Mouse (Mus musculus) kidney, postnatal 0 days (tissue): ENCODE results near the gene Wasf3. TPM values are rescaled to one million over a fixed set of nuclear protein-coding genes. Genes with fewer than 3 reads are reported as not detected.
A peak's percentile ranks its signal among the peaks of the same experiment; 100 is the strongest.

Experiments used
- ATAC-seq: fragments of 200-750 bp; cut with Nextera tagmentation; replicated peaks from 2 replicates; pipeline ENCODE4 v1.8.0; 2017; ENCODE audit warnings: low read depth, moderate number of reproducible peaks, moderate TSS enrichment, moderate library complexity; ENCODE audit not compliant: low FRiP score
- DNase-seq: peaks from one replicate; pipeline ENCODE4 v3.0.0-alpha.2; 2016; ENCODE audit warnings: low spot score
- H3K27ac ChIP-seq: fragments of 300-500 bp; sonication (generic); 2 replicates; pipeline ENCODE4 v1.5.1; 2014; ENCODE audit warnings: mild to moderate bottlenecking
- H3K27me3 ChIP-seq: fragments of 300-500 bp; sonication (generic); 2 replicates; pipeline ENCODE4 v1.6.1; 2014; ENCODE audit warnings: low read length, mixed read lengths; ENCODE audit not compliant: insufficient read depth
- H3K36me3 ChIP-seq: fragments of 300-500 bp; sonication (generic); 2 replicates; pipeline ENCODE4 v1.6.1; 2014; ENCODE audit warnings: low read length, mixed read lengths; ENCODE audit not compliant: insufficient read depth
- H3K4me1 ChIP-seq: fragments of 300-500 bp; sonication (generic); replicated peaks from 2 replicates; pipeline ENCODE4 v1.6.1; 2014; ENCODE audit warnings: antibody characterized with exemption, low read length, mixed read lengths; ENCODE audit not compliant: insufficient read depth
- H3K4me2 ChIP-seq: fragments of 300-500 bp; sonication (generic); 2 replicates; pipeline ENCODE4 v1.6.1; 2014; ENCODE audit warnings: mild to moderate bottlenecking, low read length, moderate library complexity, mixed read lengths
- H3K4me3 ChIP-seq: fragments of 300-500 bp; sonication (generic); replicated peaks from 2 replicates; pipeline ENCODE4 v1.5.1; 2014; ENCODE audit warnings: low read depth, low read length
- H3K9ac ChIP-seq: fragments of 300-500 bp; sonication (generic); 2 replicates; pipeline ENCODE4 v1.6.1; 2014; ENCODE audit warnings: low read depth, low read length
- H3K9me3 ChIP-seq: fragments of 300-500 bp; sonication (generic); replicated peaks from 2 replicates; pipeline ENCODE4 v1.6.1; 2016; ENCODE audit warnings: low read length, inconsistent platforms, mixed read lengths
- CTCF ChIP-seq: IDR thresholded peaks from 2 replicates; pipeline ENCODE4 v1.5.1; 2016; ENCODE audit warnings: antibody characterized with exemption, low read depth, mild to moderate bottlenecking, moderate library complexity
- WGBS: fragments of 180-500 bp; shearing (Covaris S2); extraction: QIAGEN DNeasy Blood & Tissue Kit; methylation state at CpG from one replicate; pipeline ENCODE4 v1.1.7; 2014; 5-methylcytosine and 5-hydroxymethylcytosine counted together
- polyA plus RNA-seq: library from polyadenylated mRNA; unstranded; fragments of >200 nt; fragmentation: Nextera tagmentation; extraction: Ambion mirVana; gene quantifications from 2 replicates; pipeline ENCODE4 v1.2.1, GENCODE M21; 2015

Wasf3 gene
- polyA plus RNA-seq, 1 experiment from 2014 or later = 2.0 TPM

- WGBS = 44% methylated on average over 11 of the region's 11 CpGs
- no peaks in the 10 kb centered on the region for H3K4me1 ChIP-seq
- H3K4me3 ChIP-seq = no peak overlapping the region
- no peaks in the 10 kb centered on the region for H3K36me3 ChIP-seq
- H3K4me2 ChIP-seq = no peak overlapping the region
- H3K9ac ChIP-seq = no peak overlapping the region
- peak; percentile 24 for DNase-seq
- TF ChIP-seq CTCF = no peak
- H3K27ac ChIP-seq = no peak overlapping the region
- H3K9me3 ChIP-seq = no peaks in the 10 kb centered on the region
- H3K27me3 ChIP-seq = no peaks in the 10 kb centered on the region
- ATAC-seq = no peak
Observed at GRCm38 (mm10) chr5:146350784-146351183, 34.0 kb upstream of the Wasf3 start.

GRCm38 (mm10) chr5:146352006-146352405 lies 32.8 kb upstream of the Wasf3 start:
- no peak for ATAC-seq
- peak; percentile 67 for DNase-seq
- Histone ChIP-seq H3K27me3 (no peaks in the 10 kb centered on the region), H3K36me3 (no peaks in the 10 kb centered on the region), H3K4me3 (no peak overlapping the region), H3K9me3 (no peaks in the 10 kb centered on the region), H3K4me2 (no peak overlapping the region), H3K9ac (no peak overlapping the region), H3K27ac (no peak overlapping the region), H3K4me1 (no peaks in the 10 kb centered on the region)
- TF ChIP-seq CTCF = no peak
- WGBS = 58% methylated on average over 7 of the region's 7 CpGs

- TF ChIP-seq CTCF = no peak
- H3K9me3 ChIP-seq = no peaks in the 10 kb centered on the region
- 21% methylated on average over 10 of the region's 10 CpGs for WGBS
- ATAC-seq (no peak), DNase-seq (peak; percentile 36)
- no peak overlapping the region for H3K4me3 ChIP-seq
- no peaks in the 10 kb centered on the region for H3K27me3 ChIP-seq
- no peak overlapping the region for H3K9ac ChIP-seq
- H3K4me2 ChIP-seq = no peak overlapping the region
- no peaks in the 10 kb centered on the region for H3K36me3 ChIP-seq
- no peaks in the 10 kb centered on the region for H3K4me1 ChIP-seq
- H3K27ac ChIP-seq = no peak overlapping the region
Observed at GRCm38 (mm10) chr5:146360386-146360785, 24.4 kb upstream of the Wasf3 start.

GRCm38 (mm10) chr5:146362711-146363110 lies 22.1 kb upstream of the Wasf3 start:
- WGBS = 76% methylated on average over 9 of the region's 9 CpGs
- no peak for ATAC-seq

GRCm38 (mm10) chr5:146368356-146368755 lies 16.4 kb upstream of the Wasf3 start:
- no peak overlapping the region for H3K4me3 ChIP-seq
- no peak overlapping the region for H3K9ac ChIP-seq
- ATAC-seq (no peak), DNase-seq (no peak)
- H3K4me2 ChIP-seq = no peak overlapping the region
- no peaks in the 10 kb centered on the region for H3K4me1 ChIP-seq
- TF ChIP-seq CTCF = no peak
- H3K27me3 ChIP-seq = no peaks in the 10 kb centered on the region
- WGBS = 70% methylated on average over 2 of the region's 2 CpGs
- H3K27ac ChIP-seq = no peak overlapping the region
- no peaks in the 10 kb centered on the region for H3K36me3 ChIP-seq
- H3K9me3 ChIP-seq = no peaks in the 10 kb centered on the region

More at GRCm38 (mm10) chr5:146362711-146363110, 22.1 kb upstream of the Wasf3 start:
- DNase-seq = no peak
- Histone ChIP-seq H3K4me2 (no peak overlapping the region), H3K4me1 (no peaks in the 10 kb centered on the region), H3K9ac (no peak overlapping the region), H3K9me3 (no peaks in the 10 kb centered on the region), H3K36me3 (no peaks in the 10 kb centered on the region), H3K4me3 (no peak overlapping the region), H3K27ac (no peak overlapping the region), H3K27me3 (no peaks in the 10 kb centered on the region)
- no peak for TF ChIP-seq CTCF

GRCm38 (mm10) chr5:146368971-146369370 lies 15.8 kb upstream of the Wasf3 start:
- Histone ChIP-seq H3K4me2 (no peak overlapping the region), H3K27me3 (no peaks in the 10 kb centered on the region), H3K9me3 (no peaks in the 10 kb centered on the region), H3K27ac (no peak overlapping the region), H3K36me3 (no peaks in the 10 kb centered on the region), H3K4me3 (no peak overlapping the region), H3K9ac (no peak overlapping the region), H3K4me1 (no peaks in the 10 kb centered on the region)
- WGBS = 87% methylated on average over 13 of the region's 13 CpGs
- no peak for DNase-seq
- no peak for ATAC-seq
- no peak for TF ChIP-seq CTCF

- Histone ChIP-seq H3K36me3 (no peaks in the 10 kb centered on the region), H3K4me2 (no peak overlapping the region), H3K9ac (no peak overlapping the region), H3K27ac (no peak overlapping the region), H3K27me3 (no peaks in the 10 kb centered on the region), H3K4me3 (no peak overlapping the region), H3K9me3 (no peaks in the 10 kb centered on the region), H3K4me1 (no peaks in the 10 kb centered on the region)
- no peak for DNase-seq
- 72% methylated on average over 8 of the region's 8 CpGs for WGBS
- ATAC-seq = no peak
- no peak for TF ChIP-seq CTCF
Observed at GRCm38 (mm10) chr5:146370794-146371193, 14.0 kb upstream of the Wasf3 start.
